Mouse (Mus musculus) MEL-GATA-1-ER (cell line): Measurements from ENCODE around the gene Card14.

Experiments used
- DNase-seq: peaks from one replicate; pipeline ENCODE4 v3.0.0-alpha.2; 2012; ENCODE audit warnings: low read depth; ENCODE audit errors: extremely low read depth

Gene Card14

GRCm38 (mm10) chr11:119394210-119394609, 86.6 kb downstream of the Card14 start:
- DNase-seq: no peak
